Mouse (Mus musculus): ENCODE data around the gene Glrx5.

DNA sequence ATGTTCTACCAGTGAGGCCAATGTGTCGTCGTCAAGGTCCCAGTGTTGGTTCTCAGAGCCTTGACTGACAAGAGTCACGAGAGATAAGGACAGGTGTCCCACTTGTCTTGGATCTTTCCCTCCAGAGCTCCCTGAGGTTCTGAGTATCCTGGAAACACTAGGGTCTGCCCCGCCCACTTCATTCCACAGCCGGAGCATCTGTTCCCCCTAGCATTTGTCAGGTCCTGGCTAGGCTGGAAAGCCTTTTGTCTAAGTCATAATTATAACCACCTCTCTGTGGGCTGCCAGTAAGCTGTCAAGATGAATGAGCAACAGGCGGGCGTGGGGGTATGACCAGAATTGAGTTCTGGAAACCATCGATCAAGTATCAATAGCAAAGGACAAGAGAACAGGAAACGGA, 29.3 kb upstream of the Glrx5 start:
- TF ChIP-seq GATA1 (IDR thresholded peaks at IDR 0.05; ENCODE audit: borderline replicate concordance, low read length) (no peak), FLI1 (IDR thresholded peaks at IDR 0.05; ENCODE audit: low read length) (no peak)
